Mouse (Mus musculus): ENCODE data around the gene Elf4.

DNA sequence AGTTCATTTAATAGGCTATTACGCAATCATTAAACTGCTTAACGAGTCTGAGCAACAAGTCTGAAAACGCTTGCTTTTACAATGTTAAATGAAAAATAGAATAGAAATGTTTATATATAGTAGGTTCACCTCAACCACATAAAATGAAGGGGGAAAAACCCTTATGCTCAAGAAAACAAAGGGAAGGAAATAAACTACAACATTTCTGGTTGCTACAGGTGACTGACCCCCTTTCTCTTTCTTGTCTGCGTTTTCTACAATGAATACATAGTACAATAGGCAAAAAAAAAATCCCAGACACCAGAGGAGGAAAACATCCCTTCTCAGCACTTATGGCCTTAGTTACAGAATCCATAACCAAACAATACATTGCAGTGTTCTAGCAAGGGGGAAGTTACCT lies 18.2 kb upstream of the Elf4 start:
- TF ChIP-seq CTCF (IDR thresholded peaks at IDR 0.05; ENCODE audit: low read depth, low read length) (no peak), GATA1 (IDR thresholded peaks at IDR 0.05; ENCODE audit: borderline replicate concordance, low read length) (no peak)
